Mouse (Mus musculus) liver, adult 2 months (tissue): ENCODE measurements around the gene Tsc22d3.

ENCODE experiments used
- CTCF ChIP-seq: fragments of 200-500 bp; IDR thresholded peaks from 2 replicates; pipeline ENCODE4 v1.5.1; 2011; ENCODE audit warnings: low read depth, low read length, control low read depth
- POLR2A ChIP-seq: fragments of 200-500 bp; IDR thresholded peaks from 2 replicates; pipeline ENCODE4 v1.6.1; 2011; ENCODE audit warnings: low read length, control low read depth; ENCODE audit not compliant: insufficient read depth; ENCODE audit errors: extremely low read depth

DNA sequence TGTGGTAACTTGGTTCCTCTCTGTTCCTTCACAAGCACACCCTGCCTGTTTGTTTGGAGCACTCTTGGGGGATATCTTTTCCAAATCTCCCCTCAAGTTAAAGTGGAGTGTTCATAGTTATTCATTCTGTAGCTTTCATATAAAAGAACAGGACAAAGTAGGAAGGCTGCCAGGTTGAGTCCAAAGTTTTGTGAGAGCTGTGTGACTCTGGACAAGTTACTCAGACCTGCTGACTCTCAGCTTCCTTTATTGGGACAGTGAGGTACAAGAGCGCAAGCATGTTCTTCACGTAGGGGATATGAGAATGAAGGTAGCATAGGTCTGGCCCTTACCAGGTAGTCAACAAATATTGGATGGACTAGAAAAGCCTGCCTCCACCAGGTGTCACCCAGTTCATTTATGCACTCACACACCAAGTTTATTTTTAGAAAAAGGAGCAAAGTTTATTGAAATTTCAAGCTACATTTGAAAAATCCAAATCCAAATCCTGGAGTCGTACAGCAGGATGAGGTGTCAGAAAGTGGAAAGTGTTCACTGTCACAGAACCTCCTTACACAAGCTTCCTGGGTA is 61.3 kb downstream of the Tsc22d3 start:
- no peak for TF ChIP-seq POLR2A
- TF ChIP-seq CTCF = no peak
